Mouse (Mus musculus) ZHBTc4 (cell line): Measurements from ENCODE around the gene Dock4.

ENCODE experiments used
- DNase-seq: peaks from one replicate; pipeline ENCODE4 v3.0.0-alpha.2; 2011; ENCODE audit warnings: low read depth, low spot score

Gene Dock4

DNA sequence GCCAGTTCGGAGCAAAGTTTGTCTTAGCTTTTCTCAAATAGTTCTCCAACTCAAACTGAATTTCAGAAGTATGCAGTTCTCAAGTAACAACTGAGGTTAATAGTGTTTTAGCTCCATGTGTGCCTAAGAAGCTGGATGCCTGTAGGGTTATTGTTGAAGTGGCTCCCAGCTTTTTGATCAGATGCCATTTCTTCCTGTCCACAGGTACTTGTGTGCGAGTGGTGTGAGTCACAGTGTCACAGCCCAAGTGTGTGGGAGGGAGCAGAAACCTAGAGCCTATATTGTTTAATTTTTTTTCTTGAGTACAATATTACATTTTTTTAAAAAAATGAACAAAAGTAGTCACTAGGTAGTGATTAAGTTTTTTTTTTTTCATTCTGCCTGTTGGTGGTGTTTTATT lies 313.5 kb downstream of the Dock4 start:
- DNase-seq: no peak

DNA sequence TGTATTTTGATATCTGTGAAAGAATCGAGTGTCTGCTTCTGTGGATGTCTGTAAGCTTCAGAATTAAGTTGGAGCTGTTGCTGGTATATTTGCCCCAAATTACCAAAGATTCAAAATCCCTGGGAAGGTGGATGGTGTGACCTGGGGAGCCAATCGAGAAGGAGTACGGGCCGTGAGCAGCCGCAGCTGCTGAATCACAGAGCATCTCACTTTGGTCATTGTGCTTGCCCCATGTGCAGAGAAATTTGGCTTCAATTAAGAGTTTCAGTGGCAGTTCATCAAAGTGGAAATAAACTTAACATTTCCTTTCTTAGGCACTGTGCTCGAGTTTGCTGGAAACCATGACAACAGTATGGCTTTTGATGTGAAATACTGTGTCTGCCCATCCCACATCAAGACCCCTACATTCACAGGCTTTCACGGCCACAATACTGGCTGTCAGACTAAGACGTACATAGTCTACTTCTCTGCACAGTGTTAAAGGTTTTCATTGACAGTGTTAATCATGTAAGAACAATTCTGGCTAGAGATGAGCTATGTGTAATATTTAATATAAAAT lies 321.6 kb downstream of the Dock4 start:
- no peak for DNase-seq

DNA sequence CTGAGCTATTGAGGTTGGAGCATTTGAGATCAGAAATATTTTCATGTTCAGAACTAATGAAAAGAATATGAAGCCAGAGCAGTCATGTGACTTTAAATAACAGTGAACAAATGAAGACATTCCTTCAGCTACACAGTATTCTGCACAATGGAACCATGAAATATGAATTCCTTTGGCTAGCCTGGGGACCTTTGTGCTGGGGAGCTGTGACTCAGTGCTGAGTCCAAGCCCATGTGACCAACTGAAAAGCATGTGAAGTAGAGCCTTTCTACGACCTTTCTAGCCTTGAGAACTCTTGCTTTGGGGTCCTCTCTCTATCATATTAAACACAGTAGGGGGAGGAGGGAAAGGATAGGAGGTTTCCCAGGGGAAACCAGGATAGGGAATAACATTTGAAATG lies 327.3 kb downstream of the Dock4 start:
- DNase-seq: no peak

DNA sequence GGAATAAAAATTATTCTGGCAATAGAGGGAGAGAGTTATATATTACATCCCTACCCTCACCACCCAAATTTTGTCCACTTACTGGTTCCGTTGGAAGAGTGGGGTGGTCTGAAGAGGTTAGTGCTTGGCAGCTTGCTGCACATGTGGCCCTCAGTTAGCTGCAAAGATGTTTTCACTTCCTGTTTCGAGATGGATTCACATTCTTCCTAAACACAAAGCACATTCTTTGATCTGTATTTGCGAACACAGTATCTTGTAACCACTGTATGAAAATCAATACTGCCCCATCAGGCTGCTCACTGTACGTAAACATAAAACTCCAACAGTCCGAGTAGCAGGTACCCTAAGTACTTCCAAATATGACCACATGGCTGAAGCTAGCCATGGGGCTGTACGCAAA lies 335.8 kb downstream of the Dock4 start:
- DNase-seq: no peak

DNA sequence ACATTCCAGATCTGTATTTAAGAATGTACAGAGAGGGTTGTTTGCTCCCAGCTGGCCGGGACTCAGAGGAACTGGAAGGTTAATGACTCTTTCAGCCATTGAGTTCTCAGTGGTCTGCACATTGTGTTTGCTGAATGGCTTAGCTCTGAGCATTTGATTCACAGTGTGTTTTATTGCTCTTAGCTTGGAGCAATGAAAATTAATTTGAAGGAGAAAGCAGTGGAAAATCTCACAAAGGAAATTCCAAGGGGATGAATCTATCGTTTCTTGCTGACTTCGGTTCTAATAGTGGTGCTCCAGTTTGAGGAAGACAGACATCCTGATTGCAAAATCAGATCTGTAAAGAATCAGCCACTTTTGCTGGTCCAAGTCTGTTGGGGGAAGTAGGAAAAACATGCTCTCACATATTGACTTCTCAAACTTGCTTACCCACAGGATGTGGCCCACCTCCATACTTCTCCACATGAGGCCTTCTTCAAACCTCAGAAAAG lies 342.9 kb downstream of the Dock4 start:
- peak; percentile 23 for DNase-seq

DNA sequence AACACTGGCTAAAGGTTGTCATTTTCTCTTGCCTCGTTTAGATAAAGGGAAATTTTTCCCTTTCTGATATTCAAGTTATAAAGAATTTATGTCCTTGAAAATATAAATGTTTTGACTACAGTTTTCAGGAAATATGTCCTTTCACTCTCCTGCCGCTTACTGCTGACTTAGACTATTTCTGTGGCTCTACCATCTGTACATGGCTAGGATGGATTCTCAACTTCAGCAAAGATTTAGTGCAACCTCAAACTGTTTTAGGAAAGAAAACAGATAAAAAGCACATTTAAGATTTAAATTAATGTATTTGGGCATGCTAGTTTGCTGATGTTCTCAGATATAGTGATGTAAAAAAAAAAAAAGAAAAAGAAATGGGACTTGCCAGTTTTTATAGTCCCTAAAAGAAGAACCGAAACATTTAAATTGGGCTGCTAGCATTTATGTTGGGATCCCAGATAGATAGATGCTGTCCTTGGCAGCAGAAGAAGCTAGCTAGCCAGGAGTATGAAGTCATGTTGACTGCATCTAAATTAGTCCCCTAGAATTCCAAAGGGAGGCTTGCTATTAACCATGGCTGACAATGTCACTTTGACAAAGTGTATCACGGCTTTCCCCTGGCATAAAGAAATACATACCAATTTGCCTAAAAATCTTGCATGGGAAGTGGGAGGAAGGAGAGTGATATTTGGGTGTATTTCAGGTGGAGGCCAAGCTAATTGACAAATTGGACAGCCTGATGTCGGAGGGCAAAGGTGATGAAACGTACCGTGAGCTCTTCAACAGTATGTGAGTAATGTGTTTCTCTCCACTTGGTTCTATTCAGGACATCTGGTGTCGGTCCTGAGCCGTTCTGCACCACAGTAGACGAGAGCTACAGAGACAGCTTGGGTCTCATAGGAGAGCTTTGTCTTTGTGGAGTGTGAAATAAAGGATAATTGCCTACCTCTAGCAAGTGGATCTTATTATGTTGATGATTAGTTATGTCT lies 343.9 kb downstream of the Dock4 start:
- DNase-seq: no peak

DNA sequence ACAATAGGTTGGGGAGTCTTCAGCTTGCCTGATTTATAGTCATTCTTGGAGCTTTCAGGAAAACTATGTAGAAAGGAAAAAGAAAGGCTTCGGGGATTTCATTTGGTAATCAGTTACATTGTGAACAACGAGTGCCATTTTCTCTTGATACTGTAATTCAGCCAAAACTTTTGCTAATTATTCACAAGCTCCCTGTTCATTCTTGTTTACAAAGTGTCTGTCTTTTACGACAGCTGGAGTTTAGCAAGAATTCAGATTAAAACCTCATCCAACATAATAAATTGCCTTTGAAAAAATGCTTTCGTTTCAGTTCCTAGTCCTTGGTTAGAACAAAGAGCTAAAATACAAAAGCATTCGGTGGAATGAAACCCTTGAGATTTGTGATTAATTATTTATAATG lies 345.5 kb downstream of the Dock4 start:
- no peak for DNase-seq

DNA sequence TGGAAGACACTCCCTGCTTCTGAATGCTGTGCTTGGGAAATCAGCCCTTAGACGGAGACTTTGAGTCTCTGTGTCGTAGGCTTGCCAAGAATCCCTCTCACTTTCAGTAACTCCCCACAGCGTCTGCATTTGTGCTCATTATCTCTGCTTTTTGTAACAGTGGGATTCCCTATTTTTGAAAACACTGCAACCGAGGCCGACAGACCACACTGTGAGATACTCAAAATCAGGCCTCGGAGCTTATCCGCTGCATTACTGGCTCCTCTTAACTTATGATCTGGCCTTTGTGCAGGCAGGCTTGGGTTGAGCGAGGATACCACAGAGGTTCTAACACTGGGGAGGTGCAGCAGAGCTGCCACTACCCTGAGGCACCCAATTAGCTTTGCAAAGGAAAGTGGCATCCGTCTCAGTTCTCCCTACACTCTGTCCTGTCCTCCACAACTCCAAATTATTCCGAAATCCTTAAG lies 346.5 kb downstream of the Dock4 start:
- DNase-seq: no peak

DNA sequence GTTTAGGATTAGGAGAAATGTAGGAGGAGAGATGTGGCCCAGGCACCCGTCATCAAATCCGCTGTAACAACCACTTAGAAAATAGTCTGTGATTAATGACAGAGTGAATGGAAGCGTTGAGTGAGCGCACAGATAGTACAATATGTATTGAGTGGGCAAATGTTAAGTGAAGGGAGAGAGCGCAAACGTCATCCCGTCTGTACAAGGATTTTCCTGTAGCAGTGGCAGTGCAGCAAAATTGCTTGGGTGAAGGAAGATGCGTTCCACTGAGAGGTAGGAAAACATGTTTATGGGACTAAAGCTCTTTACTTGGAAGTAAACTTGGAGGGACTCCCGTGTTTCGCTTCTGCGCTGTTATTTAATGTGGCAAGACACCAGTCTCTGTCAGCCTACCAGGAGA lies 348.3 kb downstream of the Dock4 start:
- no peak for DNase-seq

DNA sequence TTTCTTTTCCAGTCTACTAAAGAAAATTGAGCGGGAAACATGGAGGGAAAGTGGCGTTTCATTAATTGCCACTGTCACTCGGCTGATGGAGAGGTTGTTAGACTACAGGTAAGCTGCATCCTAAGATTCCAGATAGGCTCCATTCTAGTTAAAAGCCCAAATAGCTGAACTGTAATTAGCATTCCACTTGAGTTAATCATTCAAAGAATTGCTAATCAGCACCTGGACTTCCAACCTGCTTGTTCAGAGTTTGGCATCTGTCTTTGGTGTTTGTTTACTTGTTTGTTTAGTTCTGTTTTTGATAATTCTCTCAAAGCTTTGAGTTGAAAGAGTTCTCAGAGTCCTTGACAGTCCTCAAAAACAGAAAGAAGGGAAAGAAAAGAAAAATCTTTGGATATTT lies 349.0 kb downstream of the Dock4 start:
- no peak for DNase-seq

DNA sequence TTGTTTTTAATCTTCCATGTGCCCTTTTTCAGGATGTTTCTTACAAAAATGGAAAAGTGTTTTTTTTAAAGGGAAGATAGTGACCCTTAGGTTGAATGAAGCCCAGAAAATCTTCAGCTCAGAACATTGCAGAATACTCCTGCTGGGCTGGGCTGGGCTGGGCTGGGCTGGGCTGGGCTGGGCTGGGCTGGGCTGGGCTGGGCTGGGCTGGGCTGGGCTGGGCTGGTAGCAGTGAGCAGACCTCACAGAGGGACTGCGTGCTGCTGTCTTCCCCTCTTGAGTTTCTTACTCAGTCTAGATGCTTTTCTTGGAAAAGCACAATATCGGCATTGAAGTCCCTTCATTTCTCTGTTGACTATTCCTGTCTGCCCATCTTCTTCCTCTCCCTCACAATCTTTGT lies 350.0 kb downstream of the Dock4 start:
- DNase-seq: no peak

DNA sequence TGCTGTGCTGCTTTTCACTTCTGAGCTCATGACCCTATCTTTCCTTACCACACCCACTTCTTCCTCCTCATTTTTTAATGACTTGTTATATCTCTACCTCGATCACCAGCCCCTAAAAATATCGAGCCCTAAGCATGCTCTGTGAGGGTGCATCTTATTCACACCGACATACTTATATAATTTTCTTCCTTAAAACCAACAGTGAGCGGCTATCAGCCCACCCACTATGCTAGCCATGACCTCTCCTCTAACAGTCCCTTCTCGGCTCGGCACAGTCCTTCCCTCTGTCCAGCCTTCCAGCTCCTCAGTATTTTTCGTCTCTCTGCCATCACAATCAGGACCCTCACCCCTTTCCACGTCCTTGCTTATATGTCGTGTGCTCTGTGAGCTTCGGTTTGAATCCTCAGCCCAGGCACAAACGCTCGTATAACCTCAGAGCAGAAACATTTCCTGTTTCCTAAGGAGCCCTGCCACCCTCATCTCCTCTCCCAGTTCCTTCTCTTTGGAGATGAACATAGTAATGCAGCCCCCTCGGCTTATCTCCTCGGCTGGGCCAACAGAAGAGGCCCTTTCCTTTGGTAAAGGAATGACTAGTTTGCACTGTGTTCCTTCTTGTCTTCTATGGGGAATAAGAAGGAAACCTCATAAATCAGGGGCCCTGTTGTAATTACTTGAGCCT lies 351.2 kb downstream of the Dock4 start:
- no peak for DNase-seq

DNA sequence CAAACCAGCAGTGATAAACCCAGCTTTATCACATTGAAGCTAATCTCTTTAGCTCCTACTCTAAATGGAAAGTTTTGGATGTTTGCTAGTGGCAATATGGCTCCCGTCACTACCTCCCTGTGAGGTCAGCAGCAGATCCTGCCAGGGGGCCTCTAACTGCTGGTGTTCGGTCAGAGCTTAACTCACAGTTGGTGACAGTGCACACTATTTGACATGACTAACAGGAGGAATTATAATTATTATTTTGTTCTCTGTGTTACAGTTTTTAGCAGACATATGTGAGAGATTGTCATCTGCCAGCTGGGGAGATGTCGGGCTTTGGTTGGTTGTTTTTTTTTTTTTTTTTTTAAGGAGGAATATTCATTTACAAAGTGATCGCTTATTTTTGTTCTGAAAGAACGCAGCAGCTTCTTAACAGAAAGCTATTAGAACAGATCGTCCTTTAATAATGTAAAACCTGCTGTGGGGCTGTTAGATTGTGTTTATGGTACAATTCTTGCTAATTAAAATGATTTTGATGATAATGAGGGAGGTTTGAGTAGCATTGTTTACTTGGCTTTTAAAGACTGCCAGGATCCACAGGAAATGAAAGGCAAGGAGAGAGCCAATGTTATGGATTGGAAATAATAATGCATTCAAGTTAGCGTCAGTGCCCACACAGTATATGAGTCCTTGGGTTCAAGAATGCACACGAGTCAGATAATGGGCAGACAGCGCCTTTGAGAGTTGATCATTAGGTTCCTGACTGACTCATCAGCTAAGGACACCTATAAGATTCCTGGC lies 352.0 kb downstream of the Dock4 start:
- peak; percentile 8 for DNase-seq

DNA sequence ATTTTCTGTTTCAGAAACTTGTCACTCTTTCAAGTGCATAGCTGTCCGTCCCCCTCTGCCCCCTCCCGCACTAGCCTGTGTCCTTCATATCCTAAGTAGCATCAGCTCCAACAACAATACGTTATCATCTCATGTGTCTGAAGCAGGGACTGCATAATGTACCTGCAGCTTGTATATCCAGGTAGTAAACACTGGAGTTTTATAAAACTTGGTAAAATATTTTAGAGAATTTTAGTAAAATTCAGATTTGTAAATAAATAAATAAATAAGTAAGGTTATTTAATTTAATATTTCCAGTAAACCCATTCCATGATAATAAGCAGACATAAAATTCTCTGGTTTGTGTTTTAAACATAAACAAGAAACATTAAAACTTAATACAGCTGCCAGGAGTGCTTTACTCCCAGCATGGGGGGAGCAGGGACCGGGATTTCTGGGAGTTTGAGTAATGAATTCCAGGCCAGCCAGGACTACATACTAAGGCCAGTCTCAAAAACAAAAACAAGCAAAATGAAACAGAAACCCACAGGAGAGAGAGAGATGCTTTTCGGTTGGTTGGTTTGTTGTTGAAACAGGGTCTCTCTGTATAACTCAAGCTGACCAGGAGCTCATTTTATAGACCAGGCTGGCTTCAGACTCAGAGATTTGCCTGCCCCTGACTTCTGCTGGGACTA lies 352.7 kb downstream of the Dock4 start:
- no peak for DNase-seq

DNA sequence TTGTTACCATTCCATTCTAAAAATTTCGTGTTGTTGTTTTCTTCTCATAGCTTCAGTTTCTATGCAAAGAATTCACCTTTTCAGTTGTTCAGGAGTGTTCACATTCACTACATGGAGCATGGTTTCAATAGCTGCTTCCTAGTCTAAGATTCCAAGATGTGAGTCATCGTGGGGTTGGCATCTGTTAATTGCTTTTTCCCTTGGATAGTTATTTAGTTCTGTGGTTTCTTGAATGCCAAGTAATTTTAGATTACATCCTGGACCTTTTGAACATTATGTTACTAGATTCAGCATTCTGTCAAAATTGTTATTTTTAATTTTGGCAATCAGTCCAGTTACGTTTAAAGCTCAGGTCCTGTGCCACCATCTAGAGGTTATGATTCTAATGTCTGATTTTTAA lies 355.7 kb downstream of the Dock4 start:
- DNase-seq: no peak

DNA sequence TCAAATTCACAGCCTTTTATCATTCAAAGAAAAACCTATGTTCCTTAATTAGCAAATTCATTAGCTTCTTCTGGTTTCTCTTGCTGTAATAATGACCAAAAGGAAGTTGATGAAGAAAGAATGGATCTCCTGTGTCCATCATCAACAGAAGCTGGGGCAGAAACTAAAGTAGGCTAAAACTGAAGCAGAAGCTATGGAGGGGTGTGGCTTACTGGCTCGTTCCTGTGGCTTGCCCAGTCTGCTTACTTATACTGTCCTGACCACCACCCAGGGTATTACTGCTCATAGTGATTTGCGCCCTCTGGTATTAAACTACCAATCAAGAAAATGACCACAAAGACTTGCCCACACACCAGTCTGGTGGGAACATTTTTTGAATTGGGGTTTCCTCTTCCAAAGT lies 359.5 kb downstream of the Dock4 start:
- DNase-seq: no peak

DNA sequence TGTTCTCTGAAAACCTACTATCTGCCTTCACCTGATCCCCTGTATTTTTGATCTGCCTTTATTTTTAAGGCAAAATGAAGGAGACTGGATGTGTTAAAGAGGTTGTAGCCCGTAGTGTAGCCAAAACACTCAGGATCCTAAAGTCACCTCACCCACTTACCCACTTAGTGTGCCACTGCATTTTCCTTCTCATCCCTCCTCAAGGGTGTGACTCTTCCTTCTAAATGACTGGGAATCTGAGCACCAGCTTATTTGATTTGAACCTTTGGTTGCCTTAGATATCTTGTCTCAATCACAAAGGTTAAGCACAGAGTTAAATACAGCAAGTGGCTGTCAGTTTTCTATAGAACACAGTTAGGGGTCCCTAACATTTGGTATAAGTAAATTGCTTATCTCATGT lies 362.2 kb downstream of the Dock4 start:
- no peak for DNase-seq

DNA sequence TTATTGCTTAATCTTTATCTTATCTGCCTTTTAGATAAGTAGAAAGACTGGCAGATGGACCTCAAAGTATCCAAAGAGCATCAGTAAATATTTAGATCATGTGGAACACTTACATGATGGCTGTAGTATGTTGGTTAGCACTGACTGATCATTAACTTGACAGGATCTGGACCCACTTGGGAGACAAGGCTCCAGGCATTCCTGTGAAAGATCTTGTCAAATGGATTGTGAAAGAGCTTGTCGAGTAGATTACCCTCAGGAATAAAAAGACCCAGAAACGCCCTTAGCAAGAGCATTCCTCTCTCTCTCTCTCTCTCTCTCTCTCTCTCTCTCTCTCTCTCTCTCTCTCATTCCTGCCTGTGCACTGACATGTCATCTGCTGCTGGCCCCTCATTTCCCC lies 367.7 kb downstream of the Dock4 start:
- DNase-seq: no peak

DNA sequence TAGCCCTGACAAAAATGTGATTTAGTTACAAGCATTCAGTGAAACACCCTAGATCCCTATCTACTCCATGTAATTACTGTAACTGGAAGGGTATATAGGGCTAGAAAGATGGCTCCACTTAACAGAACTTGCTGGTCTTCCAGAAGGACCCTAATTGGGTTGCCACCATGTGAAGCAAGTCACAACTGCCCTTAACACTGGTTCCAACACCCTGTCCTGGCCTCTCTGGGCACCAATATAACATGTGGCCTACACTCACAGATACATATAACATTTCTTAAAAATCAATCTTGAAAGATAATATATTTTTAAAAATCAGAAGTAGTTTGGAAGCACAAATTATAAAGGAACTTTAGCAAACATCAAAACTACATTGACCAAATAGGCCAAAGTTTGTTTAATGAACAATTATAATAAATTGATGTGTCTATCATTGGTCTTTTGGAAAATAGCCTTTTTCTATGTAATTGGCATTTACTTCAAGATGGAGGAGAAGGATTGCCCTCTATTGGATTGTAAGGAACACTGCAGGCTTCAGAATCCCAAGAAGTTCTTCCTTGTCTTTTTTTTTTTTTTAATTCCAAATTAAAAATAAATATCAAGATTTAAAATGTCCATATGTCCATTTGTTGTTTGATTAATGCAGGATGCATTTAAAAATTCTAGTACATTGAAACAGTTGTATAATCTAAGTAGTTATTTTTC lies 369.1 kb downstream of the Dock4 start:
- no peak for DNase-seq

DNA sequence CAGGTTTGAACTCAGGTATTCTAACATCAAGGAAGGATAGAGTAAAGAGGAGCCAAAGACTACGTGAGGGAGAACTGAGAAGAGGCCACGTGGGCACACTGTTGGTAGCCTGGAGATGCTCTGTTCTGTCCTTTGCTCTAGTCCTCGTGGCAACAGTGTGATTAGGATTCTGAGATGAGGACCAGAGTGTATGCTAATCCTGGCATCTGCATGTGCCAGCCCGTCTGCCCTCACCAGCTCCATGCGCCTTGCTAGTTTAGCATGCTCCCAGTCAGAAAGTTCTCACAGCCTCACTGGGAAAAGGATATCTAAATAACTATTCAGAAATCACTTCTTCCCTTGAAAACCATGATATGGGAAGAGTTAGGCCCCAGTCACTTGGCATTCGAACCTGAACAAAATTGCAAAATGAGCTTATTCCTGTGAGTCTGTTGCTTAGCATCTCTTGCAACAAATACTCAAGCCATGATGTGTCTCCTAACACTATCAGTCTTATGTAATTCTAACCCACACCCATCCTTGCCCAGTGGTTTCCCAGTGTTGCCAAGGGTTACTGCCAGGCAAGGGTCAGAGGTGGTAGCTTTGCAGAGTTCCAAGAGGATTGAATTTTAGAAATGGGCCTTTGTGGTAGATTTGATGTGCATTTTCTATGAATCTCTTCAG lies 372.4 kb downstream of the Dock4 start:
- DNase-seq: no peak
